Mouse (Mus musculus): Measurements from ENCODE around the gene Rhobtb3.
A peak's percentile ranks its signal among the peaks of the same experiment; 100 is the strongest.
"Not testable (repeated sequence)": the region's sequence is repeated elsewhere in the genome, so short reads cannot be mapped to it uniquely, and the experiment has no call there.

Rhobtb3 gene

GRCm38 (mm10) chr13:75929071-75929470 is 14.7 kb downstream of the Rhobtb3 start:
- DNase-seq (ENCODE audit: low spot score), result not testable (repeated sequence)

- DNase-seq (ENCODE audit: low spot score), result no peak
Measured at GRCm38 (mm10) chr13:75927951-75928350, 15.8 kb downstream of the Rhobtb3 start.

- no peak for DNase-seq (ENCODE audit: low spot score)
Measured at GRCm38 (mm10) chr13:75914151-75914550, 29.6 kb downstream of the Rhobtb3 start.

GRCm38 (mm10) chr13:75908187-75908586 is 35.5 kb downstream of the Rhobtb3 start:
- DNase-seq (ENCODE audit: low spot score), result no peak

GRCm38 (mm10) chr13:75907133-75907532 is 36.6 kb downstream of the Rhobtb3 start:
- no peak for DNase-seq (ENCODE audit: low spot score)

GRCm38 (mm10) chr13:75904660-75905059 is 39.1 kb downstream of the Rhobtb3 start:
- DNase-seq (ENCODE audit: low spot score), result no peak

- not testable (repeated sequence) for DNase-seq (ENCODE audit: low spot score)
Measured at GRCm38 (mm10) chr13:75900928-75901327, 42.8 kb downstream of the Rhobtb3 start.

GRCm38 (mm10) chr13:75892876-75893275 is 50.8 kb downstream of the Rhobtb3 start:
- DNase-seq (ENCODE audit: low spot score), result no peak

- no peak for DNase-seq (ENCODE audit: low spot score)
Measured at GRCm38 (mm10) chr13:75892291-75892690, 51.4 kb downstream of the Rhobtb3 start.

- no peak for DNase-seq (ENCODE audit: low spot score)
Measured at GRCm38 (mm10) chr13:75891868-75892267, 51.9 kb downstream of the Rhobtb3 start.

GRCm38 (mm10) chr13:75883792-75884191 is 59.9 kb downstream of the Rhobtb3 start:
- DNase-seq (ENCODE audit: low spot score), result no peak

- DNase-seq (ENCODE audit: low spot score), result no peak
Measured at GRCm38 (mm10) chr13:75880501-75880900, 63.2 kb downstream of the Rhobtb3 start.

- DNase-seq (ENCODE audit: low spot score), result no peak
Measured at GRCm38 (mm10) chr13:75879756-75880155, 64.0 kb downstream of the Rhobtb3 start.

GRCm38 (mm10) chr13:75877907-75878306 is 65.8 kb downstream of the Rhobtb3 start:
- peak; percentile 47 for DNase-seq (ENCODE audit: low spot score)

- DNase-seq (ENCODE audit: low spot score), result no peak
Measured at GRCm38 (mm10) chr13:75876592-75876991, 67.1 kb downstream of the Rhobtb3 start.

- not testable (repeated sequence) for DNase-seq (ENCODE audit: low spot score)
Measured at GRCm38 (mm10) chr13:75876188-75876587, 67.5 kb downstream of the Rhobtb3 start.

- no peak for DNase-seq (ENCODE audit: low spot score)
Measured at GRCm38 (mm10) chr13:75874608-75875376, 68.9 kb downstream of the Rhobtb3 start.

GRCm38 (mm10) chr13:75867876-75868275 is 75.8 kb downstream of the Rhobtb3 start:
- peak; percentile 25 for DNase-seq (ENCODE audit: low spot score)

- no peak for DNase-seq (ENCODE audit: low spot score)
Measured at GRCm38 (mm10) chr13:75865486-75866184, 78.1 kb downstream of the Rhobtb3 start.

GRCm38 (mm10) chr13:75859264-75859844 is 84.4 kb downstream of the Rhobtb3 start:
- no peak for DNase-seq (ENCODE audit: low spot score)

- no peak for DNase-seq (ENCODE audit: low spot score)
Measured at GRCm38 (mm10) chr13:75853118-75853517, 90.6 kb downstream of the Rhobtb3 start.

GRCm38 (mm10) chr13:75852027-75852426 is 91.7 kb downstream of the Rhobtb3 start:
- DNase-seq (ENCODE audit: low spot score), result no peak

- no peak for DNase-seq (ENCODE audit: low spot score)
Measured at GRCm38 (mm10) chr13:75847027-75847426, 96.7 kb downstream of the Rhobtb3 start.
